Mouse (Mus musculus) limb, embryonic 13.5 days (tissue): ENCODE results near the gene Capn2. TPM values are rescaled to one million over a fixed set of nuclear protein-coding genes. Genes with fewer than 3 reads are reported as not detected.

Experiments
- ATAC-seq: fragments of 200-750 bp; cut with Nextera tagmentation; 2 replicates; pipeline ENCODE4 v1.8.0; 2017; ENCODE audit warnings: low read depth, moderate number of reproducible peaks, moderate TSS enrichment; ENCODE audit not compliant: low FRiP score
- H3K27ac ChIP-seq: fragments of 300-500 bp; sonication (generic); 2 replicates; pipeline ENCODE4 v1.5.1; 2015; ENCODE audit warnings: inconsistent platforms, mild to moderate bottlenecking, moderate library complexity
- H3K27me3 ChIP-seq: fragments of 300-500 bp; sonication (generic); 2 replicates; pipeline ENCODE4 v1.6.1; 2015; ENCODE audit warnings: mild to moderate bottlenecking, inconsistent platforms
- H3K36me3 ChIP-seq: fragments of 300-500 bp; sonication (generic); 2 replicates; pipeline ENCODE4 v1.6.1; 2015; ENCODE audit warnings: inconsistent platforms, mild to moderate bottlenecking, moderate library complexity
- H3K4me1 ChIP-seq: fragments of 300-500 bp; sonication (generic); 2 replicates; pipeline ENCODE4 v1.6.1; 2015; ENCODE audit warnings: inconsistent platforms
- H3K4me2 ChIP-seq: fragments of 300-500 bp; sonication (generic); replicated peaks from 2 replicates; pipeline ENCODE4 v1.6.1; 2015; ENCODE audit warnings: inconsistent platforms, mild to moderate bottlenecking, moderate library complexity
- H3K4me3 ChIP-seq: fragments of 300-500 bp; sonication (generic); 2 replicates; pipeline ENCODE4 v1.5.1; 2015; ENCODE audit warnings: moderate library complexity, mild to moderate bottlenecking, inconsistent platforms
- H3K9ac ChIP-seq: fragments of 300-500 bp; sonication (generic); 2 replicates; pipeline ENCODE4 v1.6.1; 2015; ENCODE audit warnings: mild to moderate bottlenecking, inconsistent platforms
- H3K9me3 ChIP-seq: fragments of 300-500 bp; sonication (generic); 2 replicates; pipeline ENCODE4 v1.6.1; 2016; ENCODE audit warnings: inconsistent platforms
- WGBS: fragments of 180-500 bp; shearing (Covaris S2); methylation state at CpG from one replicate; pipeline ENCODE4 v1.1.7; 2015; 5-methylcytosine and 5-hydroxymethylcytosine counted together
- polyA plus RNA-seq: library from polyadenylated mRNA; unstranded; fragments of >200 nt; fragmentation: Nextera tagmentation; extraction: Ambion mirVana; gene quantifications from 2 replicates; pipeline ENCODE4 v1.2.1, GENCODE M21; 2015

Capn2 gene
- polyA plus RNA-seq, 1 experiment from 2014 or later = 148 TPM

DNA sequence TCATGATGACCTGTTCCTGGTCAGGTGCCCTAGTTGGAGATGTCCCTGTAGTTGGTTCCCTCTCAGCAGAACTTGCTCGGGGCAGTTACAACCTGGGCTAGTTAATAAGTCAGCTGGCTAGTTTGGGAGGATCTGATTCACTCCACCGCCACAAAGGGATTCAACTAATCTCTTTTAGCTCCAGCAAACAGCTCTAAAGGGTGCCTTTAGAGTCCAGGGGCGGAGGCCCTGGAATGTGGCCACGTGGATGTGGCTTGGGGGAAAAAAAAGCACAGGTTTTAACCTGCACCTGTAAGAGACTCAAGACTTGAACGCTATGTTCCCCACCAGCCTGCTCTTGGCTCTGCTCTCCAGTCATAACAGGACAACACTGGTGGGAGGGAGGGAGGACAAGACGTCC, 20.7 kb downstream of the Capn2 start:
- ATAC-seq = no peak
- Histone ChIP-seq H3K36me3 (peaks cover 44% of the 10 kb centered on the region), H3K27ac (no peak overlapping the region), H3K9me3 (no peaks in the 10 kb centered on the region), H3K9ac (no peak overlapping the region; the same call in 1 of the 2 replicates), H3K4me3 (no peak overlapping the region), H3K4me2 (no peak overlapping the region), H3K27me3 (no peaks in the 10 kb centered on the region), H3K4me1 (peaks cover 38% of the 10 kb centered on the region)
- 63% methylated on average over 6 of the region's 6 CpGs for WGBS

GRCm38 (mm10) chr1:182494285-182495145, 22.9 kb downstream of the Capn2 start:
- Histone ChIP-seq H3K4me2 (no peak overlapping the region), H3K4me3 (no peak overlapping the region), H3K9ac (no peak overlapping the region), H3K27ac (no peak overlapping the region), H3K4me1 (peaks cover 41% of the 10 kb centered on the region), H3K27me3 (no peaks in the 10 kb centered on the region), H3K36me3 (peaks cover 38% of the 10 kb centered on the region), H3K9me3 (no peaks in the 10 kb centered on the region)
- ATAC-seq = no peak
- 69% methylated on average over 17 of the region's 17 CpGs for WGBS

GRCm38 (mm10) chr1:182491839-182492238, 25.6 kb downstream of the Capn2 start:
- Histone ChIP-seq H3K4me3 (no peak overlapping the region), H3K4me1 (peaks cover 26% of the 10 kb centered on the region), H3K9ac (no peak overlapping the region), H3K27me3 (no peaks in the 10 kb centered on the region), H3K27ac (no peak overlapping the region), H3K4me2 (no peak overlapping the region), H3K9me3 (no peaks in the 10 kb centered on the region), H3K36me3 (peaks cover 56% of the 10 kb centered on the region)
- ATAC-seq = no peak
- WGBS = 92% methylated on average over 6 of the region's 6 CpGs

DNA sequence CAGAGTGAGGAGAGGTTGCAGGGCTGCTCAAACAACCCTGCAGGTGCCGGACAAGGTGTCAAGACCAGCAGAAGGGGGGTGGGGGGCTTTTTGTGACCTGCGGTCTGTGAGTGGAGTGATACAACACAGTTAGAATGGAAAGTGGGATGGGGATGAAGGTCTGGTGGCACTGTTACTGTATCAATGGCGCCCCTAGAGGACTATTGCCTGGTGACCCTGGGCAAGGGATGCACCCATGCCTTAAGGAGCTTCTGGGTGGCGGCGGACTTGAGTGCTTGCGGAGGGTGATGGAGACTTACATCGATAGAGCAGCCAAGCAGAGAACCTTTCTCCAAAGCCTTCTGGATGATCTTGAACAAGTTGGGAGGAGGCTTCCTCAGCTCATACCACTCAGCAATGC, 26.8 kb downstream of the Capn2 start:
- 74% methylated on average over 7 of the region's 7 CpGs for WGBS
- Histone ChIP-seq H3K4me1 (peaks cover 17% of the 10 kb centered on the region), H3K4me2 (peak overlapping the region; percentile 59; the same call in 1 of the 2 replicates), H3K4me3 (no peak overlapping the region), H3K36me3 (peaks cover 66% of the 10 kb centered on the region), H3K9me3 (no peaks in the 10 kb centered on the region), H3K27ac (no peak overlapping the region), H3K9ac (no peak overlapping the region), H3K27me3 (no peaks in the 10 kb centered on the region)
- no peak for ATAC-seq

GRCm38 (mm10) chr1:182489803-182490452, 27.5 kb downstream of the Capn2 start:
- peak overlapping the region; percentile 29 for H3K4me3 ChIP-seq

DNA sequence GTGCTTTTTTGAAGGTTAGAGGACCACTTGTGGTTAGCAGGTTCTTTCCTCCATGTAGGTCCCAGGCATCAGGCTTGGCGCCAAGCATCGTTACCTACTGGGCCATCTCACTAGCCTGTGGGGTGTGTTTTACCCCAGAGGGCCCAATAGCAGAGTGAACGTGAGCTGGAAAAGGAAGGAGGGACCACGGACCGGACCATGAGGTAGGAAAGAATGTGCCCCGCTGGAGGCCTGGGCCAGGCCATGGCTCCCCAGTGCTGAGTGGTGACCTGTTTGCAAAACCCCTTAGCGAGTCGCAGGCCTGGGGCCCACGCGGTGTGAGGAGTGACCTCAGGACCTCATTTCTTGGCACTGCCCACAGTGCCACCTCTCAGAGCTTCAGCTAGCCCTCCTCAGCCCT, 28.9 kb downstream of the Capn2 start:
- Histone ChIP-seq H3K4me1 (peaks cover 4% of the 10 kb centered on the region), H3K9ac (no peak overlapping the region), H3K36me3 (peaks cover 83% of the 10 kb centered on the region), H3K4me2 (no peak overlapping the region), H3K27me3 (no peaks in the 10 kb centered on the region), H3K27ac (no peak overlapping the region), H3K9me3 (no peaks in the 10 kb centered on the region), H3K4me3 (no peak overlapping the region)
- 91% methylated on average over 10 of the region's 10 CpGs for WGBS
- ATAC-seq = no peak

More at GRCm38 (mm10) chr1:182489803-182490452, 27.5 kb downstream of the Capn2 start:
- Histone ChIP-seq H3K27ac (peak overlapping the region; percentile 48; the same call in 1 of the 2 replicates), H3K27me3 (no peaks in the 10 kb centered on the region), H3K9ac (no peak overlapping the region; the same call in 1 of the 2 replicates), H3K36me3 (peaks cover 72% of the 10 kb centered on the region), H3K4me1 (peaks cover 14% of the 10 kb centered on the region), H3K9me3 (no peaks in the 10 kb centered on the region), H3K4me2 (peak overlapping the region; percentile 59)
- peak; percentile 92 for ATAC-seq
- WGBS = 11% methylated on average over 21 of the region's 21 CpGs

DNA sequence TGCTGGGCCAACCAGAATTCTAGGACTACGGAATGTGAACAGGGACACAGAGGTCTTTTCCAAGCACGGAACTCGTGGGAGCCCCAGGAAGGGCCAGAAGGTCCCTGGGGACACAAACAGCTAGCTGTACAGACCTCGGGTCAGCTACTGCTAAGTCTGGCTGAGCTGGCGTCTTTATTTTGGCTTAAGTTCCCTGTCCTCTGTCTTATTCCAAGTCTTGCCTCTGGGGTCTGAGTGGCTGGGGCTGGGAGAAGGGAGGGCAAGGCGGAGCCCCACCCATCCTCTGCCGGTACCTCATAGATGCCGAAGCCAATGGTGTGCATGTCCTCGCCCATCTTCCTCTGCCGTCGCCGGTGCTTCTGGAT, 33.5 kb downstream of the Capn2 start:
- 91% methylated on average over 12 of the region's 12 CpGs for WGBS
- H3K9ac ChIP-seq = no peak overlapping the region
- H3K27ac ChIP-seq = no peak overlapping the region
- H3K4me3 ChIP-seq = no peak overlapping the region
- no peak overlapping the region for H3K4me2 ChIP-seq
- ATAC-seq = no peak
- peaks cover 97% of the 10 kb centered on the region for H3K36me3 ChIP-seq
- H3K4me1 ChIP-seq = no peaks in the 10 kb centered on the region
- no peaks in the 10 kb centered on the region for H3K9me3 ChIP-seq
- H3K27me3 ChIP-seq = no peaks in the 10 kb centered on the region

DNA sequence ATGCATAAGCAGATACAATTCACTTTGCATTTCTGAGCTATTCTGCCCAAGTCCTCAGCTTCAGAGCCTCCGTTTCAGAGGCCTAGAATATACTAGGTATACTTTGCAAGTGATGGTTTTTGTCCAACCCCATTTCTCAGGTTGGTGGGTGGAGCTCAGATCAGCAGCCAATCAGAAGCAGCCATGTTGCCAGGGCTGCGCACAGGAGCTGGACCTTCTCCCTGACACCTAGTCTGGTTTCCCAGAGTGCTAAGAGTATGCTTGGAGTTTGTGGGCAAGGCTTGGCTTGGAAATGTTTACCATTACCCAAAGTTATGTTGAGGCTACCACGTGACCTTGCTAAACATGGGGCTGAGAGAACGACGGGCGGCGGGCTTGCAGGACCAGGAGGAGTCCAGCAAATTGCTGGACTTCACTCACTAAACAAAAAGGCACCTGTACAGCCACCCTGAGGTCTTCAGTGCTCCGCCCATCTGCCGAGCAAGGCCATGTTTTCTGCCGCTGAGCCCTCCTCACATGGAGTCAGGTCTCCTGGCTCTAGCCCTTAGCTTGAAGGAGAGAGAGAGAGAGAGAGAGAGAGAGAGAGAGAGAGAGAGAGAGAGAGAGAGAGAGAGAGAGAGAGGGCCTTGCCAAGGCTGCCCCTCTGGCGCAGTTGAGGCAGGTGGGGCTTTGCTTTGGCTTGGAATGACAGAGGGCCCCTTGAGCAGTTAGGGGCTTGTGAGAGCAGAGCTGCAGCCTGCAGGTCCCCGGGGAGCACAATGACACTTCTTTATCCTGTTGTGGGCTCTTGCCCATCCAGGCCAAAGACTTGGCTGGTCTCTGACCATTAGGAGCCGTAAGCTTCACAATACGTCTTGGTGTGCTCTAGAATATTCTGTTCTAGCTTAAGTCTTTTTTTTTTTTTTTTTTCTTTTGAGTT, 34.2 kb downstream of the Capn2 start:
- H3K9me3 ChIP-seq = no peaks in the 10 kb centered on the region
- no peak overlapping the region for H3K9ac ChIP-seq
- WGBS = 90% methylated on average over 14 of the region's 14 CpGs
- no peak for ATAC-seq
- H3K4me2 ChIP-seq = no peak overlapping the region
- H3K4me1 ChIP-seq = no peaks in the 10 kb centered on the region
- H3K27ac ChIP-seq = no peak overlapping the region
- no peaks in the 10 kb centered on the region for H3K27me3 ChIP-seq
- H3K36me3 ChIP-seq = peaks cover 97% of the 10 kb centered on the region
- H3K4me3 ChIP-seq = no peak overlapping the region

DNA sequence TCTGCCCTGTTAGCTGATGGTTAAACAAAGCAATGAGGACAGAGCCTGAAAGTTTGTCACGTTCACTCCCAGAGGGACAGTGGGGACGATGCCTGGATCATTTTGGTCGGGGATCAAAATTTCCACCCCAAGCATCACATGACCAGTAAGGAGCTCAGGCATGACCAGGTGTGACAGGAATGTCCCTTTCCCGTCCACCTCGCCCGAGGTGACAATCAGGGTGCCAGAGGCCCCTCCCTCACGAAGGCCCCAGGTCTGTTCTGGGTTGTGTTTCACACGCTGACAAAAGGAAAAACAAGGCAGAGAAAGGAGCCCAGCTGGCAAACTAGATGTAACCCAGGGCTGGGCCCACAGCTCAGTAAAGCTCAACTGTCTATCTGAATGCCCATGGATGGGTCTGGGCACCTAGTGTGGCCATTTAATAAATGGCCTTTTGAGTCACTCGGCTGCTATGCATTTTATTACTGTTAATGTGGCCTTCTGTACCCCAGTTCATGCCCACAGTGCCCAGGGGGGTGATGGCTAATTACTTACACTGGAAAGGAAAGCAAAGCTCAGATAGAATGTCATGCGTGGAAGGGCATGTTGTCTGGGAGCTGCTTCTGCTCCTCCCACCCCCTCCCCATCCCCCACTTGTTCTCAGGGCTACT, 35.6 kb downstream of the Capn2 start:
- H3K27me3 ChIP-seq = no peaks in the 10 kb centered on the region
- no peak overlapping the region for H3K4me3 ChIP-seq
- ATAC-seq = no peak
- 82% methylated on average over 10 of the region's 10 CpGs for WGBS
- no peaks in the 10 kb centered on the region for H3K4me1 ChIP-seq
- H3K27ac ChIP-seq = no peak overlapping the region
- peaks cover 97% of the 10 kb centered on the region for H3K36me3 ChIP-seq
- no peaks in the 10 kb centered on the region for H3K9me3 ChIP-seq
- H3K4me2 ChIP-seq = no peak overlapping the region
- H3K9ac ChIP-seq = no peak overlapping the region

- Histone ChIP-seq H3K36me3 (peaks cover 97% of the 10 kb centered on the region), H3K27me3 (no peaks in the 10 kb centered on the region), H3K9ac (no peak overlapping the region), H3K4me1 (no peaks in the 10 kb centered on the region), H3K4me3 (no peak overlapping the region), H3K27ac (no peak overlapping the region), H3K4me2 (no peak overlapping the region), H3K9me3 (no peaks in the 10 kb centered on the region)
- ATAC-seq = no peak
- 95% methylated on average over 7 of the region's 7 CpGs for WGBS
These were observed 36.3 kb downstream of the Capn2 start for GRCm38 (mm10) chr1:182481138-182481537.

- no peaks in the 10 kb centered on the region for H3K4me1 ChIP-seq
- H3K4me2 ChIP-seq = no peak overlapping the region
- no peak overlapping the region for H3K9ac ChIP-seq
- H3K4me3 ChIP-seq = no peak overlapping the region
- H3K9me3 ChIP-seq = no peaks in the 10 kb centered on the region
- 88% methylated on average over 4 of the region's 4 CpGs for WGBS
- ATAC-seq = no peak
- no peaks in the 10 kb centered on the region for H3K27me3 ChIP-seq
- H3K36me3 ChIP-seq = peaks cover 100% of the 10 kb centered on the region
- no peak overlapping the region for H3K27ac ChIP-seq
These were observed 38.5 kb downstream of the Capn2 start for GRCm38 (mm10) chr1:182478935-182479334.
